25 mouse cellular contexts compared by ENCODE assay signal in genomic region chr5:146451592-146452254, GRCm38 (mm10). TPM values are rescaled to one million over a fixed set of nuclear protein-coding genes. Genes with fewer than 3 reads are reported as not detected.
DNase-seq lines count a peak whose midpoint lies in the region; ATAC-seq lines count a peak whose summit lies in the region.
"Had no signal": no experiment of that assay in that cellular context is flagged by ENCODE, and none has a peak within 500 bp of the region (broad histone marks: within the 10 kb centered on the region; RNA-seq: fewer than 3 reads in every experiment).

No protein-coding gene starts in this region.

- no peaks in the 10 kb centered on the region for H3K9me3 ChIP-seq in midbrain, embryonic 14.5 days (ENCODE audit: control insufficient read depth, low read length)
- no peaks in the 10 kb centered on the region for H3K9me3 ChIP-seq in midbrain, embryonic 13.5 days
- H3K9me3 ChIP-seq: embryonic facial prominence, embryonic 12.5 days; forebrain, embryonic 13.5 days; heart, embryonic 15.5 days; hindbrain, embryonic 13.5 days had no signal

- no peak overlapping the region for H3K4me2 ChIP-seq in midbrain, embryonic 14.5 days (ENCODE audit: low read length)
- no peak overlapping the region for H3K4me2 ChIP-seq in midbrain, embryonic 13.5 days (replicated peaks)
- H3K4me2 ChIP-seq: embryonic facial prominence, embryonic 12.5 days; forebrain, embryonic 13.5 days; heart, embryonic 11.5 days; heart, embryonic 15.5 days; hindbrain, embryonic 13.5 days had no signal

- WGBS in midbrain, embryonic 14.5 days: 79% methylated on average over 11 of the region's 11 CpGs
- WGBS in midbrain, embryonic 13.5 days: 71% methylated on average over 11 of the region's 11 CpGs

- H3K36me3 ChIP-seq in midbrain, embryonic 14.5 days (ENCODE audit: control insufficient read depth, insufficient read depth, low read length): peaks cover 39% of the 10 kb centered on the region
- peaks cover 33% of the 10 kb centered on the region for H3K36me3 ChIP-seq in midbrain, embryonic 13.5 days
- H3K36me3 ChIP-seq: heart, embryonic 15.5 days had no signal

- H3K27me3 ChIP-seq in midbrain, embryonic 14.5 days (ENCODE audit: control insufficient read depth, insufficient read depth, low read length): no peaks in the 10 kb centered on the region
- H3K27me3 ChIP-seq in midbrain, embryonic 13.5 days: no peaks in the 10 kb centered on the region
- H3K27me3 ChIP-seq: embryonic facial prominence, embryonic 12.5 days; forebrain, embryonic 13.5 days; heart, embryonic 15.5 days; hindbrain, embryonic 13.5 days had no signal

- H3K4me1 ChIP-seq in midbrain, embryonic 14.5 days (ENCODE audit: control insufficient read depth, insufficient read depth, low read length): no peaks in the 10 kb centered on the region
- no peaks in the 10 kb centered on the region for H3K4me1 ChIP-seq in midbrain, embryonic 13.5 days (replicated peaks)
- H3K4me1 ChIP-seq: embryonic facial prominence, embryonic 12.5 days; forebrain, embryonic 13.5 days; heart, embryonic 15.5 days; hindbrain, embryonic 13.5 days had no signal

- H3K4me3 ChIP-seq in midbrain, embryonic 14.5 days (replicated peaks; ENCODE audit: low read depth, low read length): no peak overlapping the region
- no peak overlapping the region for H3K4me3 ChIP-seq in midbrain, embryonic 13.5 days (replicated peaks)
- H3K4me3 ChIP-seq: embryonic facial prominence, embryonic 12.5 days; forebrain, embryonic 13.5 days; heart, adult 2 months; heart, embryonic 15.5 days; hindbrain, embryonic 13.5 days had no signal

- no peak for ATAC-seq in midbrain, embryonic 14.5 days (ENCODE audit: low FRiP score, low TSS enrichment)
- no peak for ATAC-seq in midbrain, embryonic 13.5 days
- ATAC-seq: forebrain, embryonic 13.5 days; forebrain, postnatal 0 days; hindbrain, postnatal 0 days had no signal

- no peak overlapping the region for H3K27ac ChIP-seq in midbrain, embryonic 14.5 days (replicated peaks; ENCODE audit: low read depth, low read length)
- H3K27ac ChIP-seq in midbrain, embryonic 13.5 days: no peak overlapping the region
- H3K27ac ChIP-seq: embryonic facial prominence, embryonic 12.5 days; forebrain, embryonic 13.5 days; heart, adult 2 months; heart, embryonic 15.5 days; hindbrain, embryonic 13.5 days; hindbrain, postnatal 0 days had no signal

- no peak overlapping the region for H3K9ac ChIP-seq in midbrain, embryonic 14.5 days (replicated peaks; ENCODE audit: low read length)
- H3K9ac ChIP-seq in midbrain, embryonic 13.5 days (replicated peaks): no peak overlapping the region
- H3K9ac ChIP-seq: embryonic facial prominence, embryonic 12.5 days; forebrain, embryonic 13.5 days; forebrain, postnatal 0 days; heart, embryonic 15.5 days; hindbrain, embryonic 13.5 days had no signal

- peak; percentile 19 for DNase-seq in kidney, adult 9 months
- no peak for DNase-seq in kidney, postnatal 4 days
- DNase-seq in midbrain, embryonic 14.5 days: peak; percentile 2
- peak; percentile 15 to 17 for DNase-seq in kidney, postnatal 36 days
- DNase-seq in layer of hippocampus, adult 9-11 months: no peak
- no peak for DNase-seq in adrenal gland, adult 2 months
- DNase-seq: adrenal gland, postnatal 10 days; cerebellum, adult 18-20 months; cerebellum, adult 9-11 months; cerebellum, postnatal 36 days; forebrain, postnatal 0 days; gastrocnemius, postnatal 14 days; heart, adult 2 months; heart, postnatal 14 days had no signal

RNA-seq across cellular contexts. Expression of gene Gm6408, which starts 30.0 kb away (rescaled TPM):
- polyA plus RNA-seq in midbrain, embryonic 14.5 days (2014; fragmentation: Nextera tagmentation; extraction: Ambion mirVana): not detected in 2 replicates
- not detected in 2 replicates for polyA plus RNA-seq in midbrain, embryonic 13.5 days (2015; fragmentation: Nextera tagmentation; extraction: Ambion mirVana)
- total RNA-seq in adrenal gland, adult 2 months (2021): not detected
- polyA plus RNA-seq in adrenal gland, adult 2 months (2012; rRNA removed): not detected in 2 replicates
- total RNA-seq: adrenal gland, postnatal 10 days; ES-E14; forebrain, postnatal 0 days; gastrocnemius, adult 18-20 months; gastrocnemius, postnatal 14 days; heart, adult 2 months; heart, postnatal 14 days; hematopoietic stem cell, adult 5-6 weeks had no signal
- polyA plus RNA-seq: embryonic facial prominence, embryonic 12.5 days; forebrain, embryonic 13.5 days; forebrain, postnatal 0 days; gonadal fat pad, adult 2 months; heart, adult 2 months; heart, embryonic 11.5 days; heart, embryonic 15.5 days; hindbrain, embryonic 13.5 days; hindbrain, postnatal 0 days had no signal

RNA-seq across cellular contexts. Expression of gene Gm6370, which starts 39.4 kb away (rescaled TPM):
- polyA plus RNA-seq in midbrain, embryonic 14.5 days (2014; fragmentation: Nextera tagmentation; extraction: Ambion mirVana): not detected in 2 replicates
- polyA plus RNA-seq in midbrain, embryonic 13.5 days (2015; fragmentation: Nextera tagmentation; extraction: Ambion mirVana): not detected in 2 replicates
- total RNA-seq in adrenal gland, adult 2 months (2021): not detected
- not detected in 2 replicates for polyA plus RNA-seq in adrenal gland, adult 2 months (2012; rRNA removed)
- total RNA-seq: ES-E14; forebrain, postnatal 0 days; gastrocnemius, adult 18-20 months; gastrocnemius, postnatal 14 days; heart, adult 2 months; heart, postnatal 14 days; hematopoietic stem cell, adult 5-6 weeks; hindbrain, postnatal 0 days had no signal
- polyA plus RNA-seq: embryonic facial prominence, embryonic 12.5 days; forebrain, embryonic 13.5 days; forebrain, postnatal 0 days; gonadal fat pad, adult 2 months; heart, adult 2 months; heart, embryonic 11.5 days; heart, embryonic 15.5 days; hindbrain, embryonic 13.5 days; hindbrain, postnatal 0 days had no signal

RNA-seq across cellular contexts. Expression of gene 4930449I24Rik, which starts 50.5 kb away (rescaled TPM):
- not detected in 2 replicates for polyA plus RNA-seq in midbrain, embryonic 14.5 days (2014; fragmentation: Nextera tagmentation; extraction: Ambion mirVana)
- not detected in 2 replicates for polyA plus RNA-seq in midbrain, embryonic 13.5 days (2015; fragmentation: Nextera tagmentation; extraction: Ambion mirVana)
- not detected for total RNA-seq in adrenal gland, adult 2 months (2021)
- not detected in 2 replicates for polyA plus RNA-seq in adrenal gland, adult 2 months (2012; rRNA removed)
- total RNA-seq: adrenal gland, postnatal 10 days; ES-E14; forebrain, postnatal 0 days; gastrocnemius, adult 18-20 months; gastrocnemius, postnatal 14 days; heart, adult 2 months; heart, postnatal 14 days; hematopoietic stem cell, adult 5-6 weeks; hindbrain, postnatal 0 days had no signal
- polyA plus RNA-seq: embryonic facial prominence, embryonic 12.5 days; forebrain, embryonic 13.5 days; forebrain, postnatal 0 days; heart, adult 2 months; heart, embryonic 11.5 days; heart, embryonic 15.5 days; hindbrain, embryonic 13.5 days; hindbrain, postnatal 0 days had no signal

Comparison
In these comparisons a context has a peak if more than half of its experiments do, and no peak if none do; other contexts are left out.
1. DNase-seq: peak in kidney, adult 9 months (single experiment), midbrain, embryonic 14.5 days (single experiment) and kidney, postnatal 36 days (2 of 2); none in kidney, postnatal 4 days (0 of 2), layer of hippocampus, adult 9-11 months (single experiment) and adrenal gland, adult 2 months (single experiment).